In the genomic region with DNA sequence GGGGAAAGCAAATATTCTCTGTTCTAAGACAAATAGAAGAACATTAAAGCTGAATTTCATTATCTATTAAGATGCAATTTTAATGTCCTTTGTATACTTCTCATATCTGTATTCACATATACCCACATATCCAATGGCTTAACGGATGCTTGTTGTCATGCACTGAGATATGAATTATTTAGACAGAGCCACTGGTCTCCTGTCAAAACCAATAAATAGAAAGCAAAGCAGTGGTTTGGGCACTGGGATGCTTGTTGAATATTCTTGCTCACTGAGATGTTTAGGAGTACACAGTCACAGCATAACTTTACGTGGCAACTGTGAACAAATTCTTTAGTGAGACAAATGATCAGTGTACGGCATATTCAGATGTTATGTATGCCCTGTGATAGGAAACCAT, we compare ENCODE assay signal across 13 mouse cellular contexts.
"Had no signal": no experiment of that assay in that cellular context is flagged by ENCODE, and none has a peak within 500 bp of the region (broad histone marks: within the 10 kb centered on the region; RNA-seq: fewer than 3 reads in every experiment).

No protein-coding gene starts in this region.

- H3K4me1 ChIP-seq: liver, embryonic 12.5 days had no signal

- DNase-seq: lung, adult 18-20 months; lung, embryonic 14.5 days; lung, postnatal 10 days; lung, postnatal 4 days; right cerebral cortex, postnatal 4 days; spleen, adult 18-20 months had no signal

- ATAC-seq: liver, embryonic 12.5 days; midbrain, embryonic 16.5 days had no signal

- H3K27ac ChIP-seq: liver, embryonic 12.5 days; liver, embryonic 14.5 days; midbrain, embryonic 10.5 days; neural tube, embryonic 13.5 days; neural tube, embryonic 15.5 days had no signal

- H3K36me3 ChIP-seq: liver, embryonic 12.5 days; midbrain, embryonic 10.5 days; neural tube, embryonic 13.5 days; neural tube, embryonic 15.5 days had no signal

- H3K9ac ChIP-seq: liver, embryonic 12.5 days; liver, embryonic 14.5 days; lung, embryonic 14.5 days; neural tube, embryonic 13.5 days; neural tube, embryonic 15.5 days had no signal

- H3K27me3 ChIP-seq: liver, embryonic 12.5 days; neural tube, embryonic 15.5 days had no signal

- H3K9me3 ChIP-seq: liver, embryonic 12.5 days; midbrain, embryonic 10.5 days; neural tube, embryonic 13.5 days; neural tube, embryonic 15.5 days had no signal

- H3K4me3 ChIP-seq: liver, embryonic 12.5 days; midbrain, embryonic 10.5 days; myocyte; neural tube, embryonic 13.5 days; neural tube, embryonic 15.5 days had no signal

- H3K4me2 ChIP-seq: liver, embryonic 12.5 days; lung, embryonic 14.5 days had no signal
